Mouse (Mus musculus) layer of hippocampus, adult 18-20 months (tissue): ENCODE data around the gene Dpm1. TPM values are rescaled to one million over a fixed set of nuclear protein-coding genes. Genes with fewer than 3 reads are reported as not detected.

Experiments
- DNase-seq, 2 experiments: peaks; one replicate each; pipeline ENCODE4 v3.0.0; 2022; ENCODE audit warnings: low spot score in 2 of 2
- microRNA-seq, 2 experiments: library from miRNA; unstranded; fragments of <30 nt; microRNA quantifications; one replicate each; pipeline ENCODE4 v1.2.0; 2021
- total RNA-seq, 2 experiments: library from RNA; stranded (reverse); gene quantifications; 2 replicates each; pipeline ENCODE4 v1.2.3; 2021

Dpm1 gene
- total RNA-seq, 2 experiments from 2014 or later, result 68.3 to 74.5 TPM

DNA sequence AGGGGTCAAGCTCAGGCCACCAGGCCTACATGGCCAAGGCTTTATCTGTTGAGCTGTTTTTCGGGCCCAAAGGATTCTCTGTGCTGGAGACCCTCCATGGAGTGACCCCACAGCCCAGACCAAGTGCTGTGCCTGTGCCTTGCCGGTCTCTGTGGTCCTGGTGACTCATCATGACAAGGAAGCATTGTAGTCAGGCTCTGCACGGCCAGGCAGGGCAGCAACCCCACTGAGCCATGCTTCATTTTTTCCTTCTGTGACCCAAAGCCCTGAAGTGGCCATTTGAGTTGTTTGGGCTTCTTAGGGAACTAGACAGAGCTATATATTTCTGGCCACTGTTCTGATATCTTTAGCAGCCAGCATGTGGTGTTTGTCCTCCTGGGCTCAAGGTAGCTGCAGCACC, 62.6 kb downstream of the Dpm1 start:
- no peak for DNase-seq

DNA sequence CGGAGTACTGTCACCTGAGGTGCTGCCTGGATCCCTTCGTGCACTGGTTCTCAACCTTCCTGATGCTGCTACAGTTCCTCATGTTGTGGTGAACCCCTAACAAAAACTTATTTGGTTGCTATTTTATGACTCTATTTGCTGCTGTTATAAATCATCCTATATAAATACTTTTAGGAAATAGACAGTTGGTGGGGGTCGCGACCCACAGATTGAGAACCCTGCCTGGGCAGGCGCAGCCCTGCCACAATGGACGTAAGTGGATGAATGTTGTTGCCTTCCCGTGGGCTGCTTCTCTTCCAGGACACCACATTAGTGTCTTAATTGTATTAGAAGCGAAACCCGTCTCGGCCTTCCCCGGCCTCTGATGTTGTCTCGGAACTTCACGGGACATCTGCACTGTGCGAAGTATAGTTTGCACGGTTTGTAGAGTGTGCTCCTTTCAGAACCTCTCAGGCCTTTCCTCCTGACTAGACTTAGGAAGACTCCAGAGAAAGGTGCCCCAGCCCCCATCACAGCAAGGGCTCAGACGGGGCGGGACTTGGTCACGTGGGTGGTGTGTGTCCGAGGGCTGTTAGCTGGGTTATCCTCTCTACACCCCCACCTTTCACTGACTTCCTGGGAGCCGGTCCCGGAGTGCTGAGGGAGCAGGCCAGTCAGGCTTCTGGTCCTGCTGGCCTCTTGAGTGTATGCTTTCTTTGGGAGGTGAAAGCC, 63.5 kb downstream of the Dpm1 start:
- no peak for DNase-seq

DNA sequence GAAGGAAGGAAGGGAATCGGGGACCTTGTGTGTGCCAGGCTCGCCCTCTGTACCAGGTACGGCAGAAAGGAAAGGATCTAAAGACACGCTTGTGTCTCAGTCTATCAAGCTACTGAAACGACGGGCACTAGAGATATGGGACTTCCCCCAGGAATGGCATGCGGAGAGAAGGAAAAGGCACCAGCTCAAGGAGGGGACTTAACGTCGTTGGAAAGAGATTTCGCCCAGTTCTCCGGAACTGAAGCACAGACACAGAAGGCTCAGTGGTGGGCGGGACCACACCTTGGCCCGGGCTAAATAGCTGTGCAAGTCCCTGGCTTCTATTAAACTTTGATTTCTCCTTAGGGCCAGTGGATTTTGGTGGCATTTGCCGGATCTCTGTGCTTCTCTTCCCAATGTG, 68.4 kb downstream of the Dpm1 start:
- DNase-seq, result no peak

DNA sequence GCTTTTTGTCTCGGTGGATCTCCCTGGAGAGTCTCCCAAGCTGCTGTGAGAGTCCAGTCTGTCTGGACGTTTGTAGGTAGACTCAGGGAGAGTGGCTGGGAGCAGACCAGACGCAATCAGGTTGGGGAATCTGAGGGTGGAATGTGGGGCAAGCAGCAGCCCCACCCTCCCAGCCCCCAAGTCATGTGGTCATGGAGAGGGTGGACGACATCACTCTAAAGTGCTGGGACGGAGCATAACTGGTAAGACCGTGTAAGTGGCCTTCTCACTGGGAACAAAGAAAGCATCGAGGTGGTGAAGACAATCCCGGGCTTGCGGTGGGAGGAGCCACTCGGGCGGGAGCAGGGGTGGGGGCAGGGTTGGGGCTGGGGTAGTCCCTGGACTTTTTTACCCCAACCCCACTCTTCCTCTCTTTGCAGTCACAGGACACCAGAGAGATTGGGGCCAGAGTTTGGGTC, 68.8 kb downstream of the Dpm1 start:
- no peak for DNase-seq

DNA sequence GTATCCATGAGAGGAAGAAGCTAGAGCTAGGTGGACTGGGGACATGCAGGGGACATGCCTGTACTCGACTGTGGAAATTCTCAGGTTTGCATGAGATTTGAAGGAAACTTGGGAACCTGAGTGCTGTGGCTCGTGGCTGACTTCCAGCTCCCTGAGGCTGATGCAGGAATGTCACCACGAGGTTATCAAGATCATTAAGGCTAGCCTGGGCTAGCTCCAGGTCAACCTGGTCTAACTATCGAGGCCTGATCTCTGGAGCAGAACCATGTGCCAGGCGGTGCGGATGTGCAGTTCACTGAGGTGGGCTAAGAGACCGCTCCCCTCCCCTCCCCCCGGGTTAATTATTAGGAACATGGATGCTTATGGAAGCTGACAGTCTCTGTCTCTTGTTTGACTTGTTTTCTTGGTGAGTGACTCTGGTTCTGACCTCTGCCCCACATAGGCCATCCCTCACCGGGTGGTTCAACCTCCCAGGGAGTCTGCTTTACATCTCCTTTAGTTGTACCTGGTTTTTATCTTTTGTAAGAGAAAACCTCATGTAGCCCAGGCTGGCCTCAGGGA, 69.9 kb downstream of the Dpm1 start:
- DNase-seq, result no peak

Small RNAs within 50 kb of the gene (microRNA-seq; reads per million reads assigned to microRNA genes)
- gene Gm24561, result 0 reads per million in 2 experiments

Other genes with a start within 250 kb of the Dpm1 start
- gene Ripor3, start 220.0 kb downstream of the Dpm1 start, total RNA-seq, result under 1 TPM in 1 of 2 experiments, not detected in 1; 0.52 TPM
- 1 to 10 TPM; 4.0 to 5.0 TPM for gene Pard6b, start 149.6 kb downstream of the Dpm1 start, total RNA-seq
- gene Adnp, start 23.5 kb downstream of the Dpm1 start, total RNA-seq, result 10 to 100 TPM; 82.7 to 90.3 TPM
- gene Gm20716, start 227 bp downstream of the Dpm1 start, total RNA-seq, result 10 to 100 TPM; 24.7 to 31.3 TPM
- 10 to 100 TPM; 18.1 to 18.2 TPM for gene Mocs3, start within 50 bp of the Dpm1 start, total RNA-seq
- gene Kcng1, start 51.1 kb upstream of the Dpm1 start, total RNA-seq, result 10 to 100 TPM; 43.9 to 51.6 TPM